Mouse (Mus musculus) lung, embryonic 15.5 days (tissue): ENCODE measurements around the gene Cfap65. TPM values are rescaled to one million over a fixed set of nuclear protein-coding genes. Genes with fewer than 3 reads are reported as not detected.

Experiments
- ATAC-seq: fragments of 200-750 bp; cut with Nextera tagmentation; 2 replicates; pipeline ENCODE4 v1.8.0; 2017; ENCODE audit warnings: moderate number of reproducible peaks, borderline replicate concordance; ENCODE audit not compliant: low FRiP score, low TSS enrichment; ENCODE audit errors: extremely low read depth
- H3K27ac ChIP-seq: fragments of 300-500 bp; sonication (generic); 2 replicates; pipeline ENCODE4 v1.5.1; 2015; ENCODE audit warnings: moderate library complexity, mild to moderate bottlenecking, inconsistent platforms
- H3K27me3 ChIP-seq: fragments of 300-500 bp; sonication (generic); 2 replicates; pipeline ENCODE4 v1.6.1; 2015; ENCODE audit warnings: inconsistent platforms
- H3K36me3 ChIP-seq: fragments of 300-500 bp; sonication (generic); 2 replicates; pipeline ENCODE4 v1.6.1; 2015; ENCODE audit warnings: inconsistent platforms
- H3K4me1 ChIP-seq: fragments of 300-500 bp; sonication (generic); 2 replicates; pipeline ENCODE4 v1.6.1; 2015; ENCODE audit warnings: inconsistent platforms
- H3K4me2 ChIP-seq: fragments of 300-500 bp; sonication (generic); 2 replicates; pipeline ENCODE4 v1.6.1; 2015; ENCODE audit warnings: inconsistent platforms, mild to moderate bottlenecking, moderate library complexity
- H3K4me3 ChIP-seq: fragments of 300-500 bp; sonication (generic); 2 replicates; pipeline ENCODE4 v1.5.1; 2015; ENCODE audit warnings: mild to moderate bottlenecking, inconsistent platforms
- H3K9ac ChIP-seq: fragments of 300-500 bp; sonication (generic); 2 replicates; pipeline ENCODE4 v1.6.1; 2015; ENCODE audit warnings: inconsistent platforms
- H3K9me3 ChIP-seq: fragments of 300-500 bp; sonication (generic); 2 replicates; pipeline ENCODE4 v1.6.1; 2016; ENCODE audit warnings: inconsistent platforms
- WGBS: fragments of 180-500 bp; shearing (Covaris S2); methylation state at CpG from one replicate; pipeline ENCODE4 v1.1.7; 2015; 5-methylcytosine and 5-hydroxymethylcytosine counted together
- polyA plus RNA-seq: library from polyadenylated mRNA; unstranded; fragments of >200 nt; fragmentation: Nextera tagmentation; extraction: Ambion mirVana; gene quantifications from 2 replicates; pipeline ENCODE4 v1.2.1, GENCODE M21; 2015

The Cfap65 gene
- polyA plus RNA-seq, 1 experiment from 2014 or later: 0.97 TPM

GRCm38 (mm10) chr1:74892351-74893133 is 42.9 kb downstream of the Cfap65 start:
- Histone ChIP-seq H3K36me3 (no peaks in the 10 kb centered on the region), H3K4me2 (no peak overlapping the region), H3K9me3 (no peaks in the 10 kb centered on the region), H3K9ac (no peak overlapping the region), H3K27me3 (peaks cover 90% of the 10 kb centered on the region), H3K4me3 (no peak overlapping the region), H3K4me1 (no peaks in the 10 kb centered on the region), H3K27ac (no peak overlapping the region)
- WGBS: 3% methylated on average over 39 of the region's 39 CpGs
- no peak for ATAC-seq

- Histone ChIP-seq H3K27ac (no peak overlapping the region), H3K36me3 (no peaks in the 10 kb centered on the region), H3K9ac (no peak overlapping the region), H3K27me3 (peaks cover 91% of the 10 kb centered on the region), H3K4me2 (no peak overlapping the region), H3K4me1 (no peaks in the 10 kb centered on the region), H3K9me3 (no peaks in the 10 kb centered on the region), H3K4me3 (no peak overlapping the region)
- no peak for ATAC-seq
- 5% methylated on average over 2 of the region's 8 CpGs for WGBS
These were observed 43.9 kb downstream of the Cfap65 start for GRCm38 (mm10) chr1:74891513-74891912.

- Histone ChIP-seq H3K27ac (no peak within 1 kb of the TSS), H3K4me3 (peak within 1 kb of the TSS; percentile 16), H3K9ac (no peak within 1 kb of the TSS), H3K36me3 (no peaks in the 10 kb centered on the region), H3K4me1 (peaks cover 25% of the 10 kb centered on the region), H3K27me3 (peaks cover 94% of the 10 kb centered on the region), H3K4me2 (peak within 1 kb of the TSS; percentile 45), H3K9me3 (no peaks in the 10 kb centered on the region)
- no peak for ATAC-seq
- WGBS: under 1% methylated on average over 43 of the region's 43 CpGs
These were observed 49.9 kb downstream of the Cfap65 start, which contains the start of gene Fev for GRCm38 (mm10) chr1:74885369-74886042. TSS of gene Fev (minus strand) at chr1:74885419.

- ATAC-seq: no peak
- 1% methylated on average over 57 of the region's 57 CpGs for WGBS
- H3K4me3 ChIP-seq: peak overlapping the region; percentile 16
- H3K27me3 ChIP-seq: peaks cover 89% of the 10 kb centered on the region
- H3K9me3 ChIP-seq: no peaks in the 10 kb centered on the region
- H3K9ac ChIP-seq: no peak overlapping the region
- no peak overlapping the region for H3K27ac ChIP-seq
- H3K36me3 ChIP-seq: no peaks in the 10 kb centered on the region
- peak overlapping the region; percentile 45 for H3K4me2 ChIP-seq
- H3K4me1 ChIP-seq: peaks cover 25% of the 10 kb centered on the region
These were observed 50.9 kb downstream of the Cfap65 start for GRCm38 (mm10) chr1:74884196-74885141.

- Histone ChIP-seq H3K4me1 (peaks cover 25% of the 10 kb centered on the region), H3K4me2 (no peak overlapping the region), H3K9me3 (no peaks in the 10 kb centered on the region), H3K27me3 (peaks cover 93% of the 10 kb centered on the region), H3K9ac (no peak overlapping the region), H3K36me3 (no peaks in the 10 kb centered on the region), H3K4me3 (no peak overlapping the region), H3K27ac (no peak overlapping the region)
- ATAC-seq: no peak
- WGBS: 8% methylated on average over 4 of the region's 5 CpGs
These were observed 52.0 kb downstream of the Cfap65 start for GRCm38 (mm10) chr1:74883441-74883840.

GRCm38 (mm10) chr1:74882828-74883227 is 52.6 kb downstream of the Cfap65 start:
- H3K27ac ChIP-seq: no peak overlapping the region
- peaks cover 25% of the 10 kb centered on the region for H3K4me1 ChIP-seq
- H3K9me3 ChIP-seq: no peaks in the 10 kb centered on the region
- H3K27me3 ChIP-seq: peaks cover 94% of the 10 kb centered on the region
- no peak overlapping the region for H3K4me3 ChIP-seq
- no peak overlapping the region for H3K9ac ChIP-seq
- ATAC-seq: no peak
- no peaks in the 10 kb centered on the region for H3K36me3 ChIP-seq
- 4% methylated on average over 8 of the region's 8 CpGs for WGBS
- peak overlapping the region; percentile 54 for H3K4me2 ChIP-seq

GRCm38 (mm10) chr1:74882055-74882734 is 53.2 kb downstream of the Cfap65 start:
- Histone ChIP-seq H3K4me1 (peaks cover 25% of the 10 kb centered on the region), H3K36me3 (no peaks in the 10 kb centered on the region), H3K4me2 (peak overlapping the region; percentile 54), H3K27me3 (peaks cover 90% of the 10 kb centered on the region), H3K9ac (no peak overlapping the region), H3K4me3 (peak overlapping the region; percentile 28), H3K27ac (no peak overlapping the region), H3K9me3 (no peaks in the 10 kb centered on the region)
- under 1% methylated on average over 70 of the region's 74 CpGs for WGBS
- no peak for ATAC-seq

GRCm38 (mm10) chr1:74880785-74881360 is 54.5 kb downstream of the Cfap65 start:
- no peak overlapping the region for H3K4me3 ChIP-seq
- no peaks in the 10 kb centered on the region for H3K36me3 ChIP-seq
- H3K27ac ChIP-seq: no peak overlapping the region
- no peaks in the 10 kb centered on the region for H3K9me3 ChIP-seq
- no peak overlapping the region for H3K4me2 ChIP-seq
- peaks cover 25% of the 10 kb centered on the region for H3K4me1 ChIP-seq
- H3K27me3 ChIP-seq: peaks cover 76% of the 10 kb centered on the region
- H3K9ac ChIP-seq: no peak overlapping the region
- WGBS: 2% methylated on average over 18 of the region's 18 CpGs
- no peak for ATAC-seq

- Histone ChIP-seq H3K4me2 (no peak overlapping the region), H3K9me3 (no peaks in the 10 kb centered on the region), H3K9ac (no peak overlapping the region), H3K4me3 (no peak overlapping the region), H3K4me1 (peaks cover 4% of the 10 kb centered on the region; the same call in 1 of the 2 replicates), H3K27me3 (peaks cover 44% of the 10 kb centered on the region), H3K27ac (no peak overlapping the region), H3K36me3 (no peaks in the 10 kb centered on the region)
- no peak for ATAC-seq
- WGBS: 48% methylated on average over 3 of the region's 3 CpGs
These were observed 58.2 kb downstream of the Cfap65 start for GRCm38 (mm10) chr1:74877199-74877598.

- H3K4me2 ChIP-seq: no peak overlapping the region
- no peaks in the 10 kb centered on the region for H3K4me1 ChIP-seq
- H3K4me3 ChIP-seq: no peak overlapping the region
- WGBS: 43% methylated on average over 2 of the region's 2 CpGs
- H3K27ac ChIP-seq: no peak overlapping the region
- peaks cover 4% of the 10 kb centered on the region for H3K27me3 ChIP-seq
- ATAC-seq: no peak
- no peaks in the 10 kb centered on the region for H3K9me3 ChIP-seq
- no peak overlapping the region for H3K9ac ChIP-seq
- H3K36me3 ChIP-seq: no peaks in the 10 kb centered on the region
These were observed 63.2 kb downstream of the Cfap65 start for GRCm38 (mm10) chr1:74872218-74872617.

- peaks cover 10% of the 10 kb centered on the region for H3K4me1 ChIP-seq
- H3K4me3 ChIP-seq: no peak overlapping the region
- no peak overlapping the region for H3K4me2 ChIP-seq
- peaks cover 49% of the 10 kb centered on the region for H3K27me3 ChIP-seq
- H3K27ac ChIP-seq: no peak overlapping the region
- no peak overlapping the region for H3K9ac ChIP-seq
- no peaks in the 10 kb centered on the region for H3K36me3 ChIP-seq
- ATAC-seq: no peak
- no peaks in the 10 kb centered on the region for H3K9me3 ChIP-seq
These were observed 73.6 kb downstream of the Cfap65 start for GRCm38 (mm10) chr1:74861783-74862182.
